Mouse (Mus musculus) liver, adult 2 months (tissue): Measurements from ENCODE around the gene Zfp750.

Experiments used
- CTCF ChIP-seq: fragments of 200-500 bp; IDR thresholded peaks from 2 replicates; pipeline ENCODE4 v1.5.1; 2011; ENCODE audit warnings: low read depth, low read length, control low read depth
- POLR2A ChIP-seq: fragments of 200-500 bp; IDR thresholded peaks from 2 replicates; pipeline ENCODE4 v1.6.1; 2011; ENCODE audit warnings: low read length, control low read depth; ENCODE audit not compliant: insufficient read depth; ENCODE audit errors: extremely low read depth

DNA sequence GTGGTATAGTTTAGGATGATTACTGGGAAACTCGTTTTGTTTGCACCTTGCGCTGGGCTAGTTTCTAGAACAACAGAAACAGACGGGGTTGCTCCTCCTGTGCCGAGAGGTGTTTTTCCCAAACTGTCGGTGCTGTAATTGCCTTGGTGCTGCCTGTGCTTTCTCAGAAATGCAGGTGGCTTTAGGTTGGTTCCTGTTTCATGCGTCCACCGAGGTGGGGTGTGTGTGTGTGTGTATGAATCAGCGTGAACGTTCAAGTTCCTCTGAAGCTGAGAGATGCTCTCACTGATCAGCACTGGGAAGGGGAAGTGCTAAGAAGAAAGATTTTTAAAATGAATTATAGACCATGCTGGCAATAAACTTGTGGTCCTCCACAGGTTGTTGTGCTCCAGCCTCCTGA, 33.3 kb downstream of the Zfp750 start:
- TF ChIP-seq CTCF (no peak), POLR2A (no peak)
